Mouse (Mus musculus) adrenal gland, postnatal 0 days (tissue): ENCODE data around the gene Gm14444. TPM values are rescaled to one million over a fixed set of nuclear protein-coding genes. Genes with fewer than 3 reads are reported as not detected.

ENCODE experiments used
- polyA plus RNA-seq: library from polyadenylated mRNA; unstranded; fragments of >200 nt; fragmentation: Nextera tagmentation; extraction: Ambion mirVana; gene quantifications from 2 replicates; pipeline ENCODE4 v1.2.1, GENCODE M21; 2015

Gene Gm14444
- polyA plus RNA-seq: 0.22 and 0.26 TPM in 2 replicates

GRCm38 (mm10) chr2:175010022-175010421 lies at the start of gene Gm14444:
Gene Gm14444, plus strand, starts transcription at chr2:175010241.

GRCm38 (mm10) chr2:175067681-175068261 lies 57.7 kb downstream of the Gm14444 start, which contains the start of gene Gm14393:
Gene Gm14393, minus strand, starts transcription at chr2:175067781.

Other genes with a start within 250 kb of the Gm14444 start
- gene Edn3, start 249.6 kb upstream of the Gm14444 start, polyA plus RNA-seq: 11.3 and 13.1 TPM in 2 replicates
- gene Gm14393, start 57.5 kb downstream of the Gm14444 start, polyA plus RNA-seq: 2.3 and 6.3 TPM in 2 replicates
- 8.0 and 13.2 TPM in 2 replicates for gene Gm14399, start 131.8 kb downstream of the Gm14444 start, polyA plus RNA-seq
- gene Gm14443, start 165.6 kb downstream of the Gm14444 start, polyA plus RNA-seq: 0.28 and 0.55 TPM in 2 replicates
- 2.2 and 6.0 TPM in 2 replicates for gene Gm14391, start 196.7 kb downstream of the Gm14444 start, polyA plus RNA-seq